Mouse (Mus musculus) neural tube, embryonic 14.5 days (tissue): Measurements from ENCODE around the gene Prps1. TPM values are rescaled to one million over a fixed set of nuclear protein-coding genes. Genes with fewer than 3 reads are reported as not detected.
"Not testable (repeated sequence)": the region's sequence is repeated elsewhere in the genome, so short reads cannot be mapped to it uniquely, and the experiment has no call there.

ENCODE experiments used
- ATAC-seq: fragments of 200-750 bp; cut with Nextera tagmentation; 2 replicates; pipeline ENCODE4 v1.8.0; 2017; ENCODE audit warnings: low read depth, mild to moderate bottlenecking, moderate TSS enrichment, moderate library complexity
- H3K27ac ChIP-seq: fragments of 300-500 bp; sonication (generic); 2 replicates; pipeline ENCODE4 v1.5.1; 2014; ENCODE audit warnings: low read depth, mild to moderate bottlenecking, control low read depth, low read length, moderate library complexity, mixed read lengths
- H3K27me3 ChIP-seq: fragments of 300-500 bp; sonication (generic); 2 replicates; pipeline ENCODE4 v1.6.1; 2014; ENCODE audit warnings: low read length; ENCODE audit not compliant: control insufficient read depth, insufficient read depth
- H3K36me3 ChIP-seq: fragments of 300-500 bp; sonication (generic); 2 replicates; pipeline ENCODE4 v1.6.1; 2014; ENCODE audit warnings: low read length, mixed read lengths; ENCODE audit not compliant: control insufficient read depth, insufficient read depth
- H3K4me1 ChIP-seq: fragments of 300-500 bp; sonication (generic); 2 replicates; pipeline ENCODE4 v1.6.1; 2014; ENCODE audit warnings: low read length; ENCODE audit not compliant: control insufficient read depth, insufficient read depth
- H3K4me2 ChIP-seq: fragments of 300-500 bp; sonication (generic); 2 replicates; pipeline ENCODE4 v1.6.1; 2014; ENCODE audit warnings: mild to moderate bottlenecking, low read depth, low read length, control low read depth
- H3K4me3 ChIP-seq: fragments of 300-500 bp; sonication (generic); 2 replicates; pipeline ENCODE4 v1.5.1; 2014; ENCODE audit warnings: low read depth, low read length, control low read depth, mixed read lengths
- H3K9ac ChIP-seq: fragments of 300-500 bp; sonication (generic); replicated peaks from 2 replicates; pipeline ENCODE4 v1.6.1; 2014; ENCODE audit warnings: low read depth, mild to moderate bottlenecking, control low read depth, low read length, mixed read lengths
- H3K9me3 ChIP-seq: fragments of 300-500 bp; sonication (generic); 2 replicates; pipeline ENCODE4 v1.6.1; 2016; ENCODE audit warnings: low read length; ENCODE audit not compliant: control insufficient read depth
- WGBS: fragments of 180-500 bp; shearing (Covaris S2); extraction: QIAGEN DNeasy Blood & Tissue Kit; methylation state at CpG from one replicate; pipeline ENCODE4 v1.1.7; 2014; 5-methylcytosine and 5-hydroxymethylcytosine counted together
- polyA plus RNA-seq: library from polyadenylated mRNA; unstranded; fragments of >200 nt; fragmentation: Nextera tagmentation; extraction: Ambion mirVana; gene quantifications from 2 replicates; pipeline ENCODE4 v1.2.1, GENCODE M21; 2014

Prps1 gene
- polyA plus RNA-seq, 1 experiment from 2014 or later = 98.9 TPM

DNA sequence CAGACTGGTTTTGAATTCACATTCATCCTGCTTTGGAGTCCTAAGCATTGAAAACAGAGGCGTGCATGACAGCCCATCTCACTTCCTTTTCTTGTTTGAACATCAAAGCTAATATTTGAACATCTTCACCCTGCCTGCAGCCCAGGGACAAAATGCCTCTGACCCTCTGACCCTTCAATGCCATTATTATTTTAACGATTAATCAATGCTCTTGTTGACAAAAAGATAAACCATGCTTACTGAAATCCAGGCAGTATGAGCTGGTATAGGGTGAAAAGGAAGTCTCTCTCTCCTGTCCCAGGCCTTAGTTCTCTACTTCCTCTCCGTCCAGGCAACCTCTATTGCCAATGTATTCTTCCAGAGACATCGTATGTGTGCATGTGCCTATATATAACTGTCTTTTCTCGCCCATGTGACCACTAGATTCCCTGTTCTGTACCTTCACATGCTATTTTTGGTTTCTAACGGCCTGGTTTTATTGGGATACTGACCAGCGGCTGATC is 37.2 kb downstream of the Prps1 start:
- H3K9ac ChIP-seq = no peak overlapping the region
- H3K27me3 ChIP-seq = peaks cover 3% of the 10 kb centered on the region; the same call in 1 of the 2 replicates
- WGBS = 74% methylated on average over 7 of the region's 7 CpGs
- no peaks in the 10 kb centered on the region for H3K4me1 ChIP-seq
- no peak for ATAC-seq
- H3K4me2 ChIP-seq = no peak overlapping the region
- H3K27ac ChIP-seq = no peak overlapping the region
- no peaks in the 10 kb centered on the region for H3K36me3 ChIP-seq
- H3K9me3 ChIP-seq = no peaks in the 10 kb centered on the region
- H3K4me3 ChIP-seq = no peak overlapping the region

DNA sequence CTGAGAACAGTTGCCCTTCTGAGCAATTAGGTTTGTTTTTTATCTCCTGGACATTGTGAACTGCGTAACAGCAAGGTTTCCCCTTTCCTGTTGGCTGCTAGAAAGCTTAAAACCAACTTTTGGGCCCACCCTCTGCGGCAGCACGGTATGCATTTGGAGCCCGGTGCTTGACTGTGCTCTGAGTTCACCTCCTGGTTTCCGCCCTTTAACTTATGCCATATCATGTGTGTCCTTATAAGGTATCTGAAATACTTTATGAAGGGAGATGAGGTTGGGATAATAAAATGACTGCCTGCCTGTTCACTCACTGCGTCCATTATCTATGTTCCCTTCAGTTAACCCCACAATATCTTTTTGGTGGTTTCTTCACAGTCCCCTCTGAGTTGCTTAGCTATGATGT is 37.8 kb downstream of the Prps1 start:
- Histone ChIP-seq H3K4me1 (no peaks in the 10 kb centered on the region), H3K4me3 (no peak overlapping the region), H3K36me3 (no peaks in the 10 kb centered on the region), H3K4me2 (no peak overlapping the region), H3K9ac (no peak overlapping the region), H3K9me3 (no peaks in the 10 kb centered on the region), H3K27ac (no peak overlapping the region), H3K27me3 (peaks cover 3% of the 10 kb centered on the region; the same call in 1 of the 2 replicates)
- ATAC-seq = no peak
- 93% methylated on average over 6 of the region's 6 CpGs for WGBS

DNA sequence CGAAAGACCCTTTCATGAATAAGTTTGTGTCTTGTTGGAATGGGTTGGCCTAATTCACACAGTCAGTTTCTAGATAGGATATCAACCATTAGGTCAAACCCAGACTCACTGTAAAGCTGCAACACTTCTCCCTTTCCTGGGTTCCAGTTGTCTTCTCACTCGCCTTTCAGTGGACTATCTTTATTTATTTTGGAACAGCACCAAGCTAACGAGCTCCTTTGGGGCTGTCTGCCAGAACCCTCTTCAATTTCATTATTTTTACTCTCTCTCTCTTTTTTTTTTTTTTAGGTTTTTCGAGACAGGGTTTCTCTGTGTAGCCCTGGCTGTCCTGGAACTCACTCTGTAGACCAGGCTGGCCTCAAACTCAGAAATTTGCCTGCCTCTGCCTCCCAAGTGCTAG is 42.0 kb downstream of the Prps1 start:
- not testable (repeated sequence) for H3K9me3 ChIP-seq, ATAC-seq, H3K4me3 ChIP-seq, H3K27ac ChIP-seq, H3K9ac ChIP-seq, H3K4me2 ChIP-seq, H3K27me3 ChIP-seq, H3K4me1 ChIP-seq, H3K36me3 ChIP-seq
- 61% methylated on average over 4 of the region's 4 CpGs for WGBS

DNA sequence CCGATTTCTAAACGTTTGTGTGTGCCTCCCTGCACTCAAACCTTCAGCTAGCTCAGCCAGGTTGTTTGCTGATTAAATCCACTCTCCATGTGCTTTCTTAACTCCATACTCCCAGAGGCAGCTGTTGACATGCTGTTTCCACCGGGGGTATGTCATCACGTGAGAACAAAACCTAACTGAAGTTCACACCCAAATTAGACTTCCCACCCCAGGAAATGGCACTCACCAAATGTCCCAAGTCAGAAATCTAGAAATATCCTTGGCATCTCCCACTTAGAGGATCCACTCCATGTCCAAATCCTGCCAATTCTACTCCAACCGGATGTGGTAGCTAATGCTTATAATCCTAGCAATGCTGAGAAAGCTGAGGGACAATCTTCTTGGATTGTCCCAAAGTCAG is 43.9 kb downstream of the Prps1 start:
- no peak overlapping the region for H3K4me2 ChIP-seq
- H3K9me3 ChIP-seq = no peaks in the 10 kb centered on the region
- no peaks in the 10 kb centered on the region for H3K36me3 ChIP-seq
- no peaks in the 10 kb centered on the region for H3K4me1 ChIP-seq
- H3K27ac ChIP-seq = no peak overlapping the region
- no peak overlapping the region for H3K9ac ChIP-seq
- no peak overlapping the region for H3K4me3 ChIP-seq
- WGBS = 90% methylated on average over 5 of the region's 5 CpGs
- ATAC-seq = no peak
- no peaks in the 10 kb centered on the region for H3K27me3 ChIP-seq

DNA sequence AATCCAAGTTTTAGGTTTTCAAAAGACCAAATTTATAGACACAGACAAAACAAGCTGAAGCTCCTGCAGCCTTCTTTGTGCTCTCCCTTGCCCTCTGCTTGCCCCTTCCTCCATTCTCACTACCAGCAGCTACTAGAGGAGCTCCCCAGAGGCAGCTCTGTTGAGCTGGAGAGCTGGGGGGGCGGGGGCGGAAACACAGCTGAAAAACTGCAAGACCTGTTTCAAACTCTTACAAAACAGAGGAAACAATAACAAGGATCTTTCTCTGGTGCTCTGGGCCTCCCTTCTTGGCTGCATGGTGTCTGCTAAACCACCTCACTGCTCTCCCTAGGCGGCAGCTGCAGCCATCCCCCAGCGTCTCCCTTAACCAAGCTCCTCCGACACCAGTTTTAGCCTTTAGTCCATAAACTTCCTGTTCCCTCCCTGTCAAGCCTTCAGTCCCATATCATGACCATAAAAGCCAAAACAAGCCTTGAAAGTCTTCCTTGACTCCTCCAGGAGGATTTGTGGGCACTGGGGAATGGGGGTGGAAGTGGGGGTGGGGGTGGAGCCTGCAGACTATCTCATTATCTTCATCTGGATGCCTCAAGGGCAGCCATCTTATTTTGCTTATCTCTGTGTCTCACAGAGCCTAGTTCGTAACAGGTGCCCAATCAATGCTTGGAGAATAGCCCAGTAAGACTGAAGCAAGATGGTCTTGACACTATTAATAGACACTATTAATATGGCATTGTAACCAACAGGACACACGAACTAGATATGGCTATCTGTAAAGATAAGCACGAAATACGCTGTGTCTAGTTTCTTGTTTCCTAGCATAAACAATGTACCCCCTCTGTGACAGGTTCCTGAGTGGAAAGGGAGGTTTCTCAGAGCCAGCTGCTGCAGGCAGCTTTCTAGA is 45.2 kb downstream of the Prps1 start:
- Histone ChIP-seq H3K4me1 (no peaks in the 10 kb centered on the region), H3K4me3 (no peak overlapping the region), H3K9me3 (no peaks in the 10 kb centered on the region), H3K27me3 (no peaks in the 10 kb centered on the region), H3K36me3 (no peaks in the 10 kb centered on the region), H3K4me2 (no peak overlapping the region), H3K27ac (no peak overlapping the region), H3K9ac (no peak overlapping the region)
- WGBS = 71% methylated on average over 9 of the region's 9 CpGs
- no peak for ATAC-seq

DNA sequence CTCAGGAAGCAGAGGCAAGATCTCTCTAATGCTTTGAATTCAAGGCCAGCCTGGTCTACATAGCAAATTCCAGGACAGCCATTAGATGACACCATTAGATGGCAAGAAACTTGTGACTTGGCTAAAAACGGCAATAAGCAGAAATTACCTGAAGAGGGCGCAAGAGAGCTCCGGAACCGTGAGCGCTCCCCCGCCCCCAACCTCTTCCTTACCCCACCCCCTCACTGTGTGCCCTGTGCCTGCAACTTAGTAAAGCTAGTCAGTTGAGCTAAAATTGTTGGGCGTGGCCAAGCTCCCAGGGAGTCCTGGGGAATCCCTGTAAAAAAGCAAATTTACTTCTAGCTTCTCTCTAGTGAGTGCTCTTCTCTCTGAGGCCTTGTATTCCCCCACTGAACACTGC is 47.5 kb downstream of the Prps1 start:
- Histone ChIP-seq H3K4me1 (no peaks in the 10 kb centered on the region), H3K27ac (no peak overlapping the region), H3K4me2 (no peak overlapping the region), H3K9me3 (no peaks in the 10 kb centered on the region), H3K4me3 (no peak overlapping the region), H3K27me3 (no peaks in the 10 kb centered on the region), H3K9ac (no peak overlapping the region), H3K36me3 (no peaks in the 10 kb centered on the region)
- no peak for ATAC-seq
- 14% methylated on average over 7 of the region's 7 CpGs for WGBS

DNA sequence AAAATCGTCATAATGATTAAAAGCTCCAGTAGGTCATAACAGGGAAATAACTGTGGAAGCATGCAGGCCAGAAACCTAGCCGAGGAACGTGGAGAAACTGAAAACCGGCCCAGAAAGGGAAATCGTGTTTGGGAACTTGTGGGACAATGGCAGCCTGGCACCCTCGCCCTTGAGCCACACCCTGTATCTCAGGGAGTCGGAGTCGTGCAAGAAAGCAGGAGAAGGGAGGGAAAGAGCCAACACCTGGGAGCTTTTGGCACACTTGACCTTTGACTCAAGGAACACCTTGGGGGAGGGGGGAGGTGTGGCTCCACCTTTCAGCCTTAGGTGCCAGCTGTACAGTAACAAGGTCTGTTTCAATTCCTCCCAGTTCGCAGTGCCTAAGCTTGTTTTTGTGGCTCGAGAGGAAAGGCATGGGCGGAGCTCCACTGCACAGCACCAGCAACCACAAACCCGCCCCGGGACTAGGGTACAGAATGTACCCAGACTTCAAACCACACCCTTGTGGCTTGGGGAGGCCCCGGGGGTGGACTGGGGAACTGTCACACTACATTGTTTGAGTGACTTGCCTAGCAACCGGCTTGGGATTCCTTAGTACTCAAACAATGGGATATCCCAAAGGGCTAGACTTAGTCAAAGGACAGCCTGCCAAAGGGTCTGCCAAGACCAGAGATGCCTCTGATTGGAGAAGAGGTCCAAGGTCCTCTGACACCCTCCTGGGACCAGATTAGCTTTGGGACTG is 49.3 kb downstream of the Prps1 start:
- Histone ChIP-seq H3K4me3 (no peak overlapping the region), H3K36me3 (no peaks in the 10 kb centered on the region), H3K4me2 (no peak overlapping the region), H3K4me1 (no peaks in the 10 kb centered on the region), H3K9ac (no peak overlapping the region), H3K27ac (no peak overlapping the region), H3K9me3 (no peaks in the 10 kb centered on the region), H3K27me3 (no peaks in the 10 kb centered on the region)
- 55% methylated on average over 15 of the region's 15 CpGs for WGBS
- no peak for ATAC-seq

DNA sequence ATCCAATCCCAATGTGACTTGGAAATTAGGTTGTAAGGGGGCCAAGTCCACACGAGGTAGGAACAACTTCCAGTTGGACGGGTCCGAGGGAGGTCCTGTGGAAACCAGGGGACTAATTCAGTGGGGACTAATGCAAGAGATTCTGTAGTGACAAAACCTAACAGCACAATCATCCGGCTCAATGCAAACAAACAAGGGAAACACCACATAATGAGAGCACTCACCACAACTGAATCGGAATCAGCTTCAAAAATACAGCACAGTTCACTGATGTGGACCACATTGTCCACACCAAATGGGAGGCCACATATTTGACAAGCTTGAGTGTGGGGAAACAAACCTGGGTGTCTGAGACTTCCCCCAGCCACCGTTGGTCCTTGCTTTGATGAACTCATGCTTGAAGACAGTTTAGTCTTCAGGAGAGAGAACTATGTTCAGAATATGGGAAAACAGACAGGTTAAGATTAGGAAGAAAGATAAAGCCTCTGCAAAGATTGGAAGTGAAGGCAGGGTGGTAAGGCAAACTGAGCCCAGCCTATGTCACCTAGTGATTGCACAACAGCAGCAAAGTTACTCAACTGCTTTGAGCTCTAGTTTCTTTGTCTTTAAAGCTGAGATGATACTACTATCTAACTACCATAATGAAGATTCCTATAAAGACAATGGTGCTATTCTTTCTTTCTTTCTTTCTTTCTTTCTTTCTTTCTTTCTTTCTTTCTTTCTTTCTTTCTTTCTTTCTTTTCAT is 50.2 kb downstream of the Prps1 start:
- Histone ChIP-seq H3K4me1 (no peaks in the 10 kb centered on the region), H3K4me2 (no peak overlapping the region), H3K9ac (no peak overlapping the region), H3K27ac (no peak overlapping the region), H3K36me3 (no peaks in the 10 kb centered on the region), H3K4me3 (no peak overlapping the region), H3K27me3 (no peaks in the 10 kb centered on the region), H3K9me3 (no peaks in the 10 kb centered on the region)
- no peak for ATAC-seq
- 73% methylated on average over 6 of the region's 6 CpGs for whole genome bisulfite sequencing
